Mouse (Mus musculus) liver, adult 2 months (tissue): ENCODE data around the gene Ctf1. TPM values are rescaled to one million over a fixed set of nuclear protein-coding genes. Genes with fewer than 3 reads are reported as not detected.
"Not testable (repeated sequence)": the region's sequence is repeated elsewhere in the genome, so short reads cannot be mapped to it uniquely, and the experiment has no call there.

ENCODE experiments used
- DNase-seq: peaks from one replicate; pipeline ENCODE4 v3.0.0-alpha.2; 2011; ENCODE audit warnings: low read depth, low spot score; ENCODE audit errors: extremely low read depth
- H3K27ac ChIP-seq: fragments of 200-500 bp; replicated peaks from 2 replicates; pipeline ENCODE4 v1.5.1; 2012; ENCODE audit warnings: low read depth, mild to moderate bottlenecking, control low read depth, inconsistent platforms, low read length; ENCODE audit not compliant: insufficient read depth
- H3K27me3 ChIP-seq: fragments of 200-500 bp; 2 replicates; pipeline ENCODE4 v1.6.1; 2012; ENCODE audit warnings: mild to moderate bottlenecking, moderate library complexity, low read length, inconsistent platforms; ENCODE audit not compliant: control insufficient read depth, insufficient read depth
- H3K36me3 ChIP-seq: fragments of 200-500 bp; 2 replicates; pipeline ENCODE4 v1.6.1; 2012; ENCODE audit warnings: low read length, inconsistent platforms; ENCODE audit not compliant: control insufficient read depth, insufficient read depth
- H3K4me1 ChIP-seq: fragments of 200-500 bp; 2 replicates; pipeline ENCODE4 v1.6.1; 2011; ENCODE audit warnings: low read length; ENCODE audit not compliant: control insufficient read depth, insufficient read depth
- H3K4me3 ChIP-seq: fragments of 200-500 bp; 2 replicates; pipeline ENCODE4 v1.5.1; 2011; ENCODE audit warnings: low read depth, mild to moderate bottlenecking, control low read depth, low read length, moderate library complexity; ENCODE audit not compliant: insufficient read depth
- H3K79me2 ChIP-seq: fragments of 200-500 bp; 2 replicates; pipeline ENCODE4 v1.6.1; 2012; ENCODE audit warnings: inconsistent platforms, mild to moderate bottlenecking, low read length, moderate library complexity; ENCODE audit not compliant: control insufficient read depth, insufficient read depth
- H3K9ac ChIP-seq: fragments of 200-500 bp; 2 replicates; pipeline ENCODE4 v1.6.1; 2012; ENCODE audit warnings: low read depth, mild to moderate bottlenecking, control low read depth, inconsistent platforms, low read length
- CTCF ChIP-seq: fragments of 200-500 bp; IDR thresholded peaks from 2 replicates; pipeline ENCODE4 v1.5.1; 2011; ENCODE audit warnings: low read depth, low read length, control low read depth
- POLR2A ChIP-seq: fragments of 200-500 bp; IDR thresholded peaks from 2 replicates; pipeline ENCODE4 v1.6.1; 2011; ENCODE audit warnings: low read length, control low read depth; ENCODE audit not compliant: insufficient read depth; ENCODE audit errors: extremely low read depth
- WGBS: fragments of 180-500 bp; shearing (Covaris S2); methylation state at CpG from one replicate; pipeline ENCODE4 v1.1.7; 2018; 5-methylcytosine and 5-hydroxymethylcytosine counted together
- polyA plus RNA-seq: library from polyadenylated mRNA; depleted of rRNA; stranded (reverse); fragments of >200 nt; gene quantifications from 2 replicates; pipeline ENCODE4 v1.2.3, GENCODE M21; 2012
- total RNA-seq: library from RNA; depleted of rRNA; stranded (reverse); fragments of >200 nt; gene quantifications from 2 replicates; pipeline ENCODE4 v1.2.3, GENCODE M21; 2014

Gene Ctf1
- total and polyA plus RNA-seq, 2 experiments = 2.7 to 10.5 TPM

DNA sequence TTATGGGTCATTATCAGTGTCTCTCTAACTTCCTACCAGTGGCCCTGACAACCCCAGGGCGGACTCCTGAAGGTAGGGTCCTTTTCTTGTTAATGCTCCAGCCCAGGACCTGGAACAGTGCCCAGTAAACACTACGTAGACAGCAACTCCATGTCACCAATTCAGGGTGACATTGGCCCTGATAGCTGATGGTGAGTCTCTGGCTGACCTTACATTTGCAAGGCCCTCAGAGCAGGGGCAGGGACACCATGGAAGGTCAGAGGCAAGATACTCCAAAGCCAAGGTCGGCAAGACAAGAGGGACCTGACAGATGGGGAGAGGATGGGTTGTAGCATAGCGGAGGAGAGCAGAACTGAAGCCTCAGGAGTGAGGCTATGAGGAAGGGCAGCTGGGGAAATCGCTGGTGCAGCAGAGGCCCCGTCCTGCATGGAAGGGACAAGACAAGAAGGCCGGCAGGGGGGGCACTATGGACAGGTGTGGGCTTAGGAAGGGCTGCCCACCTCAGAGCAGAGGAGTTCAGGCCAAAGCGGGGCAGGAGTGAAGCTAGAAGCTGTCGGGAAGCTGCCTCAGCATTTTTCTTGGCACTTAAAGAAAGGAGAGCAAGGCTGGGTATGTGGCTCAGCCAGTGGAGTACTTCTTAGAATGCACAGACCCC, 22.8 kb upstream of the Ctf1 start:
- no peaks in the 10 kb centered on the region for H3K36me3 ChIP-seq
- no peak for DNase-seq
- TF ChIP-seq POLR2A = no peak
- TF ChIP-seq CTCF = no peak
- no peaks in the 10 kb centered on the region; the same call in 1 of the 2 replicates for H3K4me1 ChIP-seq
- no peak overlapping the region for H3K27ac ChIP-seq
- no peak overlapping the region for H3K4me3 ChIP-seq
- WGBS = 86% methylated on average over 9 of the region's 9 CpGs
- H3K27me3 ChIP-seq = no peaks in the 10 kb centered on the region
- no peaks in the 10 kb centered on the region for H3K79me2 ChIP-seq
- H3K9ac ChIP-seq = no peak overlapping the region

GRCm38 (mm10) chr7:127691221-127691989, 21.1 kb upstream of the Ctf1 start:
- H3K36me3 ChIP-seq = no peaks in the 10 kb centered on the region
- H3K27me3 ChIP-seq = no peaks in the 10 kb centered on the region
- 21% methylated on average over 15 of the region's 15 CpGs for WGBS
- no peaks in the 10 kb centered on the region for H3K79me2 ChIP-seq
- peak; percentile 42 for DNase-seq
- H3K4me3 ChIP-seq = peak overlapping the region; percentile 28; the same call in 1 of the 2 replicates
- TF ChIP-seq CTCF = no peak
- TF ChIP-seq POLR2A = no peak
- H3K4me1 ChIP-seq = no peaks in the 10 kb centered on the region; the same call in 1 of the 2 replicates
- no peak overlapping the region for H3K27ac ChIP-seq
- H3K9ac ChIP-seq = peak overlapping the region; percentile 26

DNA sequence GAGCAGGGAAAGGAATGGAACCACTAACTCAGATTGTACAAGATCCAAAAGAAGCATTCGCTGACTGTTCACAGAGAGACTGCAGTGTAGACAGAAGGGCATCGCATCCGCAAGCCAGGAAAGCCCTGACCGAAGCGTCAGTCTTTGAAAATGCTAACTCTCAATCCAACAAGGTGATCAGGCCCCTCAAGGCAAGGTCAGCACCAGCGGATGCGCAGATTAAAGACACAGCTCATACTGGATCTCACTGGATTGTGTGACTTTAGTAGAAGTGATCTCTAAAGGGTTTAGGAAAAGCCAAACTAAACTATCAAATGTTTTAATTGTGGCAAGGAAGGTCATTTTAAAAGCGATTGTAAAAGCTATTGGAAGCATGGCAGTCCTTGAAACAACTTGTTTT, 19.2 kb upstream of the Ctf1 start:
- no peak for TF ChIP-seq CTCF
- TF ChIP-seq POLR2A = no peak
- WGBS = 97% methylated on average over 8 of the region's 8 CpGs
- DNase-seq = no peak
- Histone ChIP-seq H3K27me3 (no peaks in the 10 kb centered on the region), H3K9ac (no peak overlapping the region), H3K4me1 (no peaks in the 10 kb centered on the region; the same call in 1 of the 2 replicates), H3K79me2 (no peaks in the 10 kb centered on the region), H3K4me3 (no peak overlapping the region), H3K27ac (no peak overlapping the region), H3K36me3 (no peaks in the 10 kb centered on the region)

- H3K4me1 ChIP-seq, H3K4me3 ChIP-seq, H3K79me2 ChIP-seq, DNase-seq, H3K27ac ChIP-seq, H3K27me3 ChIP-seq, H3K9ac ChIP-seq, H3K36me3 ChIP-seq: not testable (repeated sequence)
- WGBS = 95% methylated on average over 7 of the region's 7 CpGs
Observed at GRCm38 (mm10) chr7:127693730-127694129, 18.8 kb upstream of the Ctf1 start.

DNA sequence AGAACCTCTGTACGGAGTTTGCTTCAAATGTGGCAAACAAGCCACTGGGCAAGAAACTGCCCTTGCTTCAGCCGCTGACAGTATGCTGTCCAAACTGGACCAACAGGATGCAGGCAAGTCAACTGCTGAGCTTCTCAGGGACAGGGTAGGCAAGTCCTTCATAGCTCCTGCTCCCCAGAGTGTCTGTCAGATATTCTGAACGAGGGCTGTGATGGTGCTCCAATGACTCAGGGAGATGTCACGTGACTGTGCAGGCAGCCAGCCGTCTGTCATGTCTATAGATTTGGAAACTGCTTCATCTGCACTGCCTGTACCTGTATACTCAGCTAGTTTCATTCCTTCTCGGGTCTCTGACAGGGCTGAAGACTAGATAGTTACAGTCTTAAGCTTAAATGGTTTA, 13.6 kb upstream of the Ctf1 start:
- no peak for TF ChIP-seq CTCF
- TF ChIP-seq POLR2A = no peak
- WGBS = 94% methylated on average over 6 of the region's 6 CpGs
- H3K27me3 ChIP-seq = no peaks in the 10 kb centered on the region
- H3K4me1 ChIP-seq = 0 out of 2 replicates have a peak, but pooled peaks cover 2% of the 10 kb centered on the region
- no peak overlapping the region for H3K4me3 ChIP-seq
- no peak overlapping the region for H3K9ac ChIP-seq
- H3K27ac ChIP-seq = no peak overlapping the region
- no peaks in the 10 kb centered on the region for H3K36me3 ChIP-seq
- no peak for DNase-seq
- no peaks in the 10 kb centered on the region for H3K79me2 ChIP-seq
